Mouse (Mus musculus) stomach, postnatal 0 days (tissue): Measurements from ENCODE around the gene Hcar2.
A peak's percentile ranks its signal among the peaks of the same experiment; 100 is the strongest.

Experiments used
- CTCF ChIP-seq: IDR thresholded peaks from 2 replicates; pipeline ENCODE4 v1.5.1; 2016; ENCODE audit warnings: antibody characterized with exemption, low read depth, mild to moderate bottlenecking, moderate library complexity
- EP300 ChIP-seq: optimal IDR thresholded peaks from 2 replicates; pipeline ENCODE3; 2016; ENCODE audit warnings: antibody characterized with exemption

DNA sequence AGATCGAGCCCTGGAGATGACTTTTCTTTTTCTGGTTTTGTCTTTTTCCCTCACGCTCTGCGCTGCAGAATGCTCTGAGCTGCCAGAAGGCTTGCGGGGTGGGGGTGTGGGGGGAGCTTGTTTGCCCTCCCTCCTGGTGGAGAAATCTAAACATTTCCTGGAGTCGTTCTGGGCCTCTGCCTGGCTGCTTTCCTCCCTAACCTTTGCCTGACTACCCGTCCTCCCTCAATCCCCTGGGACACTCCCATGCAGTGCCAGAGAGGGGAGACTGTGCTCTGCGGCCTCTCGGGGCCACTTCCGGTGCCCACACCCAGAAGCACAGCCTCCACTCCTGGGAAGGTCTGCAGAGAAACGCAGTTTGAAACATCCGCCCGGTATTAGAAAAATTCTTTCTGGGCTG is 14.6 kb upstream of the Hcar2 start, which contains the start of gene Hcar1:
- peak; percentile 39 for TF ChIP-seq CTCF
- no peak for TF ChIP-seq EP300
